Mouse (Mus musculus): Measurements from ENCODE around the gene Kcnc3. TPM values are rescaled to one million over a fixed set of nuclear protein-coding genes. Genes with fewer than 3 reads are reported as not detected.

Kcnc3 gene
- polyA plus RNA-seq, 1 experiment from 2014 or later, result 3.8 TPM

DNA sequence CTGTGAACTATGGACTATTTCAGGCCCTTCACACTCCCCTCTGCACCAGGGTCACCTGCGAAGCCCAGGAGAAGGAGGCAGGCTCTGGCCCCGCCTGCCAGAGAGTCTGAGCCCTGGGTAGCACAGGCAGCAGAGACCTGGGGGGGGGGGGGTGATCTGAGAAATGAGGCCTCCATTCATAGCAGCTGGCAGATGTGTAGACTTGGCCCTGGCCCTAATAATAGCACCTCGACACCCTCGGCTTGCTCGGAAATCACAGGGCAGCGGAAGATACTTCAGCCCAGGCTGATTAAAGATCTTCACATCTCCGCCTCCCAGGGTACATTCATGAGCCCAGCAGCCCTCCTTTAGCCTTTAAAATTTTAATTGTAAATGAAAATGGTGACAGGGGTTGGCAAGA is 21.7 kb downstream of the Kcnc3 start:
- WGBS, result 71% methylated on average over 7 of the region's 7 CpGs
- ATAC-seq (no peak), DNase-seq (ENCODE audit: low spot score) (no peak)
- Histone ChIP-seq H3K9ac (replicated peaks; ENCODE audit: low read depth) (no peak overlapping the region), H3K36me3 (ENCODE audit: insufficient read depth, low read length) (peaks cover 7% of the 10 kb centered on the region; the same call in 1 of the 2 replicates), H3K27ac (ENCODE audit: low read length) (no peak overlapping the region), H3K4me1 (ENCODE audit: insufficient read depth, low read depth, low read length) (no peaks in the 10 kb centered on the region), H3K27me3 (replicated peaks; ENCODE audit: insufficient read depth, low read length) (no peaks in the 10 kb centered on the region), H3K4me2 (replicated peaks; ENCODE audit: low read depth, low read length) (no peak overlapping the region), H3K4me3 (ENCODE audit: low read depth, low read length) (no peak overlapping the region), H3K9me3 (ENCODE audit: low read length) (no peaks in the 10 kb centered on the region)
- TF ChIP-seq EP300 (IDR thresholded peaks at IDR 0.05) (no peak), CTCF (IDR thresholded peaks at IDR 0.05) (no peak)

DNA sequence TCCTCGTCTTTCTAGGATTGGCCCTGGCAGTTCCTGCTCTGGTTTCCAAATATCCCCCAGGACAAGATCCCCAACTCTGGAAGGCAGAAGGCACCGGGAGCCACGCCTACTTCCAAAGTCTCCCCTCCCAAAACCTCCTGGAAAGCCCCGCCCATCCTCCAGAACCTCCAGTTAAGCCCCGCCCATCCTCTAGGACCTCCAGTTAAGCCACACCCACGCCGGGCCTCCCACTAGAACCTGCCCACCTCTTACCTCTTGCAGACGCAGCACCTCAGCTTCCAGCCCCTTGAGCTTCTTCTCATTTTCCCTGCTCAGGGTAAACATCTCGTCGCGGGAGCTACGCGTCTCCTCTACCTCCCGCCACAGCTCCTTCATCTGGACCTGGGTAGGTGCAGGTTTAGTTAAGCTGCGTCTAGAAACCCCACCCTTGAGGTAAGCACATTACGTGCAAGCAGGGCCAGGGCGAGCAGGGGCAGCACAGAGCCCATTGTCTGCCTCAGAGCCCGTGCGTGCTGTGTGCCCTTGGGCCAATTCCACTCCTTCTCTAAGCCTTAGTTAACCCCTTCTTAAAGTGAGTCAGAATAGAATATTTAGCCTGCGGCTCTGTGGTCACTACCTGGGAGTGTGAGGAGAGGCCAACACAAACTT is 23.7 kb downstream of the Kcnc3 start:
- no peak for TF ChIP-seq CTCF (IDR thresholded peaks at IDR 0.05)
- no peak for TF ChIP-seq EP300 (IDR thresholded peaks at IDR 0.05)
- Histone ChIP-seq H3K36me3 (ENCODE audit: insufficient read depth, low read length) (0 out of 2 replicates have a peak, but pooled peaks cover 4% of the 10 kb centered on the region), H3K4me1 (ENCODE audit: insufficient read depth, low read depth, low read length) (no peaks in the 10 kb centered on the region), H3K27me3 (replicated peaks; ENCODE audit: insufficient read depth, low read length) (no peaks in the 10 kb centered on the region), H3K9me3 (ENCODE audit: low read length) (no peaks in the 10 kb centered on the region), H3K9ac (replicated peaks; ENCODE audit: low read depth) (no peak overlapping the region), H3K4me2 (replicated peaks; ENCODE audit: low read depth, low read length) (no peak overlapping the region), H3K4me3 (ENCODE audit: low read depth, low read length) (no peak overlapping the region), H3K27ac (ENCODE audit: low read length) (no peak overlapping the region)
- ATAC-seq (peak; percentile 56), DNase-seq (ENCODE audit: low spot score) (peak; percentile 69)
- WGBS, result 10% methylated on average over 20 of the region's 20 CpGs

DNA sequence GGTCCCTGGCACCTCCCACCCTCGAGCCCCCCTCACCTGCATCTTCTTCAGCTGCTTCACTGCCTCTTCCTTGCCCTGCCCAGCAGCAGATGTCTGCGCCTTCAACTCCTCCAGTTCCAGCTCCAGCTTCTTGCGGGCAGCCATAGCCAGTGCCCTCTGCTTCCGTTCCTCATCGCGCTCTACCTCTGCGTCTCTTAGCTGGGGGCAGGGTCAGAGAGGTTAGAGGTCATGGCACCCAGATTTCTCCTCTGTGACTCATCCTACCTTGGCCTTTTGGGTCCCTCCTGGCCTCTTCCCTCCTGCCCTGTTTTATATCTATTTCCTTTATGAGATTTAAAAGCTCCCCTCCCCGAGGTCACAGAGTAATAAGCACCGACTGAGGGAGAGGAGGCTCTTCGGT is 24.8 kb downstream of the Kcnc3 start:
- TF ChIP-seq CTCF (IDR thresholded peaks at IDR 0.05) (no peak), EP300 (IDR thresholded peaks at IDR 0.05) (no peak)
- Histone ChIP-seq H3K9ac (replicated peaks; ENCODE audit: low read depth) (no peak overlapping the region), H3K36me3 (ENCODE audit: insufficient read depth, low read length) (peaks cover 10% of the 10 kb centered on the region; the same call in 1 of the 2 replicates), H3K27me3 (replicated peaks; ENCODE audit: insufficient read depth, low read length) (no peaks in the 10 kb centered on the region), H3K27ac (ENCODE audit: low read length) (no peak overlapping the region), H3K4me2 (replicated peaks; ENCODE audit: low read depth, low read length) (no peak overlapping the region), H3K9me3 (ENCODE audit: low read length) (0 out of 2 replicates have a peak, but pooled peaks cover 4% of the 10 kb centered on the region), H3K4me3 (ENCODE audit: low read depth, low read length) (no peak overlapping the region), H3K4me1 (ENCODE audit: insufficient read depth, low read depth, low read length) (no peaks in the 10 kb centered on the region)
- 16% methylated on average over 10 of the region's 10 CpGs for WGBS
- no peak for DNase-seq (ENCODE audit: low spot score)
- ATAC-seq, result no peak

DNA sequence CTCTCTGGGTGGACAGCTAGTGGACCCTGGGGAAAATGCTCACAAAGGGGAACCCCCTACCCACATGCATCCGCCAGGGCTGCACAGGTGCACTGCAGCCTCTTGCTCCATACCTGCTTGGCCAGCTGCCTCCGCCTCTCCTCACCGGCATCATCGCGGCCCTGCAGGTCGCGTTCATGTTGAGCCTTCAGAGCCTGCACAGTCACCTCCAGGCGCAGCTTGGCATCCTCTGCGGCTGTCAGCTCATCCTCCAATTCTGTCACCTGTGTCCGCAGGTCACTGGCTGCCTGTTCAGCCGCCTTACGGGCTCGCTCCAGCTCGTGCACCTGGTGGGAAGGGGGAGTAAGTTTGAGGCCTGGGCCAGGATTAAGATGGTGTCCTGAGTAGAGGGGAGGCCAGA is 25.5 kb downstream of the Kcnc3 start:
- Histone ChIP-seq H3K4me2 (replicated peaks; ENCODE audit: low read depth, low read length) (no peak overlapping the region), H3K27me3 (replicated peaks; ENCODE audit: insufficient read depth, low read length) (no peaks in the 10 kb centered on the region), H3K4me3 (ENCODE audit: low read depth, low read length) (no peak overlapping the region), H3K36me3 (ENCODE audit: insufficient read depth, low read length) (peaks cover 10% of the 10 kb centered on the region; the same call in 1 of the 2 replicates), H3K9ac (replicated peaks; ENCODE audit: low read depth) (no peak overlapping the region), H3K4me1 (ENCODE audit: insufficient read depth, low read depth, low read length) (no peaks in the 10 kb centered on the region), H3K9me3 (ENCODE audit: low read length) (0 out of 2 replicates have a peak, but pooled peaks cover 4% of the 10 kb centered on the region), H3K27ac (ENCODE audit: low read length) (no peak overlapping the region)
- no peak for ATAC-seq
- no peak for DNase-seq (ENCODE audit: low spot score)
- WGBS, result 68% methylated on average over 14 of the region's 14 CpGs
- TF ChIP-seq EP300 (IDR thresholded peaks at IDR 0.05) (no peak), CTCF (IDR thresholded peaks at IDR 0.05) (no peak)

GRCm38 (mm10) chr7:44617059-44617458 is 26.6 kb downstream of the Kcnc3 start:
- no peaks in the 10 kb centered on the region for H3K27me3 ChIP-seq (replicated peaks; ENCODE audit: insufficient read depth, low read length)
- H3K9ac ChIP-seq (replicated peaks; ENCODE audit: low read depth), result no peak overlapping the region
- H3K4me3 ChIP-seq (ENCODE audit: low read depth, low read length), result no peak overlapping the region
- no peak overlapping the region for H3K4me2 ChIP-seq (replicated peaks; ENCODE audit: low read depth, low read length)
- 74% methylated on average over 3 of the region's 3 CpGs for WGBS
- no peaks in the 10 kb centered on the region for H3K4me1 ChIP-seq (ENCODE audit: insufficient read depth, low read depth, low read length)
- no peak overlapping the region for H3K27ac ChIP-seq (ENCODE audit: low read length)
- 0 out of 2 replicates have a peak, but pooled peaks cover 4% of the 10 kb centered on the region for H3K9me3 ChIP-seq (ENCODE audit: low read length)
- ATAC-seq (no peak), DNase-seq (ENCODE audit: low spot score) (no peak)
- H3K36me3 ChIP-seq (ENCODE audit: insufficient read depth, low read length), result peaks cover 10% of the 10 kb centered on the region; the same call in 1 of the 2 replicates
- TF ChIP-seq EP300 (IDR thresholded peaks at IDR 0.05) (no peak), CTCF (IDR thresholded peaks at IDR 0.05) (peak; percentile 63)

DNA sequence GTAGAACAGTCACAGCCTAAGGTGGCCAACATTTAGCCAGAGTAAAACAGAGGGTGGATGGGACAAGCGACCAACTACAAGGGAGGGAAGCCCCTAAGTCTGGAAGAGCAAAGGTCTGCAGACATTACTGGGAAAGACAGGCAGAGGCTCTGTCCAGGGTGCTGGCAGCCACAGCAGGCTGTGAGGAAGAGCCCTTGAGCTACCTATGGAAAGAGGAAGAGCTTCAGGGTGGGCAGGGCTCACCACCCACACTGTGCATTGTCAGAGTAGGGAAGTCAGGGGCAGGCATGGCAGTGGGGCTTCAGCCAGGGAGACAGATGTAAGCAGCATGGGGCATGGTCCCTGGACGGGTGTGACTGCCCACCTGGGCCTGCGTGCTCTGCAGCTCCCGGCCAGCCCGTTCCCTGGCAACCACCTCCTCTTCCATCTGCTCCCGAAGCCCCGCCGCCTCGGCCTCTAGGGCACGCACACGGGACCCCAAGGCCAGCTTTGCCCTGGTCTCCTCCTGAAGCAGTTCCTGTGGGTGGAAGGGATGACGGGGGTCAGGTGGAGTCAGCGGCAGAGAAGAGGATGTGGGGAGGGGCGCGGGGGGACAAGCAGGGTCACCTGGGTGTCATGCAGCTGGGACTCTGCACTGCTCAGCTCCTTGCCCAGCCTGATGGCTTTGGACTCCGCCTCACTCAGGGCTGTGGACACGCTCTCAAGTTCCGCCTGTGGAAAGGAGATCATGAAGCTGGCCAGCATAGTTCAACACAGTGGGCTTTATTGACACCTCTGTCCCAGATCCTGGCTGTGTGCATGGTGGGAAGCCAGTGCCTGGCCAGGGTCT is 33.5 kb downstream of the Kcnc3 start:
- Histone ChIP-seq H3K9ac (replicated peaks; ENCODE audit: low read depth) (no peak overlapping the region), H3K27me3 (replicated peaks; ENCODE audit: insufficient read depth, low read length) (no peaks in the 10 kb centered on the region), H3K27ac (ENCODE audit: low read length) (no peak overlapping the region), H3K36me3 (ENCODE audit: insufficient read depth, low read length) (peaks cover 6% of the 10 kb centered on the region), H3K4me2 (replicated peaks; ENCODE audit: low read depth, low read length) (no peak overlapping the region), H3K4me1 (ENCODE audit: insufficient read depth, low read depth, low read length) (no peaks in the 10 kb centered on the region), H3K4me3 (ENCODE audit: low read depth, low read length) (no peak overlapping the region), H3K9me3 (ENCODE audit: low read length) (0 out of 2 replicates have a peak, but pooled peaks cover 4% of the 10 kb centered on the region)
- ATAC-seq, result no peak
- TF ChIP-seq EP300 (IDR thresholded peaks at IDR 0.05), result no peak
- TF ChIP-seq CTCF (IDR thresholded peaks at IDR 0.05), result no peak
- 44% methylated on average over 18 of the region's 18 CpGs for WGBS
- no peak for DNase-seq (ENCODE audit: low spot score)

Data from lung, postnatal 0 days (tissue).